Mouse (Mus musculus) MEL (cell line): ENCODE results near the gene Golga2. TPM values are rescaled to one million over a fixed set of nuclear protein-coding genes. Genes with fewer than 3 reads are reported as not detected.

Experiments
- DNase-seq: peaks from one replicate; pipeline ENCODE4 v3.0.0; 2011; ENCODE audit warnings: low read depth, low spot score
- H3K27ac ChIP-seq: 2 replicates; pipeline ENCODE4 v1.5.1; 2012; ENCODE audit warnings: low read depth, mild to moderate bottlenecking, control low read depth, low read length, moderate library complexity; ENCODE audit not compliant: control insufficient read depth
- H3K27me3 ChIP-seq, 2 experiments: fragments of 150-350 bp in 1 of 2; sonication (generic) in 1 of 2; 2 replicates each; pipeline ENCODE4 v1.6.1; 2012; ENCODE audit warnings: low read length in 2 of 2, mild to moderate bottlenecking in 2 of 2, improper control_type of control experiment in 1 of 2, moderate library complexity in 1 of 2; ENCODE audit not compliant: insufficient read depth in 2 of 2, control insufficient read depth in 1 of 2
- H3K36me3 ChIP-seq, 2 experiments: 2 replicates each; pipeline ENCODE4 v1.6.1; 2012 to 2014; ENCODE audit warnings: low read length in 2 of 2, improper control_type of control experiment in 1 of 2, inconsistent platforms in 1 of 2, mild to moderate bottlenecking in 1 of 2; ENCODE audit not compliant: insufficient read depth in 2 of 2, control insufficient read depth in 1 of 2
- H3K4me1 ChIP-seq, 2 experiments: fragments of 150-350 bp in 1 of 2; sonication (generic) in 1 of 2; 2 replicates each; pipeline ENCODE4 v1.6.1; 2012; ENCODE audit warnings: low read length in 2 of 2, improper control_type of control experiment in 1 of 2, mild to moderate bottlenecking in 1 of 2; ENCODE audit not compliant: insufficient read depth in 2 of 2, control insufficient read depth in 1 of 2
- H3K4me3 ChIP-seq, 2 experiments: fragments of 150-350 bp in 1 of 2; sonication (generic) in 1 of 2; 2 replicates each; pipeline ENCODE4 v1.5.1; 2012; ENCODE audit warnings: low read depth in 2 of 2, low read length in 2 of 2, mild to moderate bottlenecking in 2 of 2, moderate library complexity in 2 of 2, control low read depth in 1 of 2, improper control_type of control experiment in 1 of 2; ENCODE audit not compliant: control insufficient read depth in 1 of 2, insufficient read depth in 1 of 2
- H3K79me2 ChIP-seq: 2 replicates; pipeline ENCODE4 v1.6.1; 2012; ENCODE audit warnings: mild to moderate bottlenecking, low read length, moderate library complexity; ENCODE audit not compliant: control insufficient read depth, poor library complexity, insufficient read depth
- H3K9ac ChIP-seq: 2 replicates; pipeline ENCODE4 v1.6.1; 2012; ENCODE audit warnings: low read depth, mild to moderate bottlenecking, control low read depth, low read length, moderate library complexity; ENCODE audit not compliant: control insufficient read depth, poor library complexity, severe bottlenecking
- H3K9me3 ChIP-seq: fragments of 150-350 bp; sonication (generic); replicated peaks from 2 replicates; pipeline ENCODE4 v1.6.1; 2012; ENCODE audit warnings: mild to moderate bottlenecking, low read length, improper control_type of control experiment, moderate library complexity; ENCODE audit not compliant: insufficient read depth
- BHLHE40 ChIP-seq: IDR thresholded peaks from 2 replicates; pipeline ENCODE4 v1.6.1; 2012; ENCODE audit warnings: low read depth, mild to moderate bottlenecking, inconsistent platforms, low read length, improper control_type of control experiment, borderline replicate concordance
- CHD1 ChIP-seq: IDR thresholded peaks from 2 replicates; pipeline ENCODE4 v1.6.1; 2012; ENCODE audit warnings: low read depth, mild to moderate bottlenecking, inconsistent platforms, low read length, improper control_type of control experiment
- CHD2 ChIP-seq: IDR thresholded peaks from 2 replicates; pipeline ENCODE4 v1.6.1; 2011; ENCODE audit warnings: low read length, improper control_type of control experiment
- CTCF ChIP-seq, 3 experiments: IDR thresholded peaks in 2 of 3; conservative IDR thresholded peaks in 1 of 3; 2 replicates each; pipeline ENCODE4 v1.5.1; 2011 to 2012; ENCODE audit warnings: low read length in 3 of 3, low read depth in 2 of 3, mild to moderate bottlenecking in 2 of 3, improper control_type of control experiment in 1 of 3, inconsistent platforms in 1 of 3, mixed read lengths in 1 of 3, moderate library complexity in 1 of 3; ENCODE audit not compliant: control insufficient read depth in 1 of 3, insufficient read depth in 1 of 3, poor library complexity in 1 of 3, severe bottlenecking in 1 of 3
- ELF1 ChIP-seq: IDR thresholded peaks from 2 replicates; pipeline ENCODE4 v1.6.1; 2014; ENCODE audit warnings: low read depth, mild to moderate bottlenecking, inconsistent platforms, low read length, improper control_type of control experiment, moderate library complexity
- EP300 ChIP-seq, 2 experiments: IDR thresholded peaks; 2 replicates each; pipeline ENCODE4 v1.6.1; 2011; ENCODE audit warnings: improper control_type of control experiment in 2 of 2, low read length in 2 of 2, low read depth in 1 of 2, mild to moderate bottlenecking in 1 of 2
- GABPA ChIP-seq: IDR thresholded peaks from 2 replicates; pipeline ENCODE4 v1.6.1; 2012; ENCODE audit warnings: low read depth, mild to moderate bottlenecking, inconsistent platforms, low read length, improper control_type of control experiment, moderate library complexity
- GATA1 ChIP-seq: IDR thresholded peaks from 2 replicates; pipeline ENCODE4 v1.6.1; 2011; ENCODE audit warnings: low read depth, low read length, improper control_type of control experiment
- HCFC1 ChIP-seq: IDR thresholded peaks from 2 replicates; pipeline ENCODE4 v1.6.1; 2012; ENCODE audit warnings: low read depth, mild to moderate bottlenecking, inconsistent platforms, low read length, improper control_type of control experiment, moderate library complexity
- JUND ChIP-seq: IDR thresholded peaks from 2 replicates; pipeline ENCODE4 v1.6.1; 2011; ENCODE audit warnings: low read depth, mild to moderate bottlenecking, improper control_type of control experiment, low read length
- KAT2A ChIP-seq: conservative IDR thresholded peaks from 2 replicates; pipeline ENCODE4 v1.6.1; 2012; ENCODE audit warnings: low read depth, low read length, improper control_type of control experiment, inconsistent platforms
- MAFK ChIP-seq: IDR thresholded peaks from 2 replicates; pipeline ENCODE4 v1.6.1; 2011; ENCODE audit warnings: low read depth, mild to moderate bottlenecking, low read length, improper control_type of control experiment, borderline replicate concordance
- MAX ChIP-seq: IDR thresholded peaks from 2 replicates; pipeline ENCODE4 v1.6.1; 2011; ENCODE audit warnings: low read length, improper control_type of control experiment
- MAZ ChIP-seq: IDR thresholded peaks from 2 replicates; pipeline ENCODE4 v1.6.1; 2012; ENCODE audit warnings: low read depth, mild to moderate bottlenecking, inconsistent platforms, low read length, improper control_type of control experiment
- MEF2A ChIP-seq: IDR thresholded peaks from 2 replicates; pipeline ENCODE4 v1.6.1; 2014; ENCODE audit warnings: low read depth, mild to moderate bottlenecking, inconsistent platforms, low read length, improper control_type of control experiment; ENCODE audit not compliant: poor library complexity, insufficient replicate concordance, severe bottlenecking; ENCODE audit errors: extremely low read depth
- MYB ChIP-seq: IDR thresholded peaks from 2 replicates; pipeline ENCODE4 v1.6.1; 2011; ENCODE audit warnings: mild to moderate bottlenecking, low read depth, low read length, improper control_type of control experiment
- MYC ChIP-seq: IDR thresholded peaks from 2 replicates; pipeline ENCODE4 v1.6.1; 2011; ENCODE audit warnings: low read depth, mild to moderate bottlenecking, low read length, improper control_type of control experiment, moderate library complexity
- NELFE ChIP-seq: IDR thresholded peaks from 2 replicates; pipeline ENCODE4 v1.6.1; 2011; ENCODE audit warnings: low read depth, low read length, improper control_type of control experiment
- POLR2A ChIP-seq, 2 experiments: IDR thresholded peaks; 2 replicates each; pipeline ENCODE4 v1.6.1; 2011 to 2012; ENCODE audit warnings: low read length in 2 of 2, mild to moderate bottlenecking in 2 of 2, control low read depth in 1 of 2, improper control_type of control experiment in 1 of 2, low read depth in 1 of 2, moderate library complexity in 1 of 2; ENCODE audit not compliant: control insufficient read depth in 1 of 2, insufficient read depth in 1 of 2, poor library complexity in 1 of 2
- POLR2AphosphoS2 ChIP-seq: IDR thresholded peaks from 2 replicates; pipeline ENCODE4 v1.6.1; 2011; ENCODE audit warnings: low read length, improper control_type of control experiment
- POLR2AphosphoS5 ChIP-seq: IDR thresholded peaks from 2 replicates; pipeline ENCODE4 v1.6.1; 2012; ENCODE audit warnings: low read depth, borderline replicate concordance, mild to moderate bottlenecking, inconsistent platforms, low read length, moderate library complexity, mixed read lengths
- RCOR1 ChIP-seq: IDR thresholded peaks from 2 replicates; pipeline ENCODE4 v1.6.1; 2012; ENCODE audit warnings: low read depth, mild to moderate bottlenecking, inconsistent platforms, low read length, improper control_type of control experiment
- SMC3 ChIP-seq: IDR thresholded peaks from 2 replicates; pipeline ENCODE4 v1.6.1; 2011; ENCODE audit warnings: low read depth, low read length, improper control_type of control experiment
- TAL1 ChIP-seq: IDR thresholded peaks from 2 replicates; pipeline ENCODE4 v1.6.1; 2012; ENCODE audit warnings: mild to moderate bottlenecking, inconsistent platforms, low read length, moderate library complexity, mixed read lengths
- TBP ChIP-seq: IDR thresholded peaks from 2 replicates; pipeline ENCODE4 v1.8.0; 2011; ENCODE audit warnings: low read depth, low read length, improper control_type of control experiment
- TCF12 ChIP-seq: IDR thresholded peaks from 2 replicates; pipeline ENCODE4 v1.6.1; 2014; ENCODE audit warnings: low read depth, mild to moderate bottlenecking, inconsistent platforms, low read length, improper control_type of control experiment, moderate library complexity
- USF1 ChIP-seq: IDR thresholded peaks from 2 replicates; pipeline ENCODE4 v1.6.1; 2014; ENCODE audit warnings: low read depth, mild to moderate bottlenecking, inconsistent platforms, low read length, improper control_type of control experiment, moderate library complexity
- USF2 ChIP-seq, 2 experiments: IDR thresholded peaks; 2 replicates each; pipeline ENCODE4 v1.6.1; 2011 to 2012; ENCODE audit warnings: improper control_type of control experiment in 2 of 2, low read length in 2 of 2, borderline replicate concordance in 1 of 2, inconsistent platforms in 1 of 2, low read depth in 1 of 2, mild to moderate bottlenecking in 1 of 2; ENCODE audit not compliant: insufficient read depth in 1 of 2
- polyA plus RNA-seq, 2 experiments: library from polyadenylated mRNA; stranded (reverse) in 1 of 2; unstranded in 1 of 2; fragments of >175 nt in 1 of 2; fragments of >200 nt in 1 of 2; gene quantifications; 2 replicates each; pipeline versions ENCODE4 v1.2.1 to v1.2.4; 2012; ENCODE audit warnings: low replicate concordance in 2 of 2, low read depth in 1 of 2; ENCODE audit not compliant: insufficient read length in 2 of 2, insufficient read depth in 1 of 2, missing spikeins in 1 of 2
- total RNA-seq: library from RNA; depleted of rRNA; stranded (reverse); fragments of 300-350 nt; gene quantifications from 2 replicates; pipeline ENCODE4 v1.2.3, GENCODE M21; 2012

Gene Golga2
- total and polyA plus RNA-seq, 3 experiments, result 20.3 to 38.6 TPM; not detected in 1

GRCm38 (mm10) chr2:32258887-32259533 lies 28.2 kb upstream of the Golga2 start:
- peaks cover 14% of the 10 kb centered on the region for H3K79me2 ChIP-seq
- TF ChIP-seq POLR2AphosphoS2, result no peak
- TF ChIP-seq POLR2A (IDR thresholded peaks at IDR 0.05; ENCODE audit: control insufficient read depth in 1 of 2, insufficient read depth in 1 of 2, low read depth in 1 of 2, low read length in 2 of 2, poor library complexity in 1 of 2), result no peak
- no peak for TF ChIP-seq GATA1
- no peak for TF ChIP-seq TAL1
- no peak for TF ChIP-seq MAZ
- H3K9me3 ChIP-seq, result no peaks in the 10 kb centered on the region
- no peaks in the 10 kb centered on the region for H3K27me3 ChIP-seq
- peaks cover 0 to 5% of the 10 kb centered on the region in 2 experiments; a peak in 1 of 4 replicates for H3K4me1 ChIP-seq
- DNase-seq, result no peak
- H3K27ac ChIP-seq, result no peak overlapping the region; the same call in 1 of the 2 replicates
- H3K4me3 ChIP-seq, result peak overlapping the region; percentile 81 to 95
- H3K9ac ChIP-seq, result peak overlapping the region; percentile 87
- peaks cover 4% of the 10 kb centered on the region in 2 experiments; a peak in 2 of 4 replicates for H3K36me3 ChIP-seq

DNA sequence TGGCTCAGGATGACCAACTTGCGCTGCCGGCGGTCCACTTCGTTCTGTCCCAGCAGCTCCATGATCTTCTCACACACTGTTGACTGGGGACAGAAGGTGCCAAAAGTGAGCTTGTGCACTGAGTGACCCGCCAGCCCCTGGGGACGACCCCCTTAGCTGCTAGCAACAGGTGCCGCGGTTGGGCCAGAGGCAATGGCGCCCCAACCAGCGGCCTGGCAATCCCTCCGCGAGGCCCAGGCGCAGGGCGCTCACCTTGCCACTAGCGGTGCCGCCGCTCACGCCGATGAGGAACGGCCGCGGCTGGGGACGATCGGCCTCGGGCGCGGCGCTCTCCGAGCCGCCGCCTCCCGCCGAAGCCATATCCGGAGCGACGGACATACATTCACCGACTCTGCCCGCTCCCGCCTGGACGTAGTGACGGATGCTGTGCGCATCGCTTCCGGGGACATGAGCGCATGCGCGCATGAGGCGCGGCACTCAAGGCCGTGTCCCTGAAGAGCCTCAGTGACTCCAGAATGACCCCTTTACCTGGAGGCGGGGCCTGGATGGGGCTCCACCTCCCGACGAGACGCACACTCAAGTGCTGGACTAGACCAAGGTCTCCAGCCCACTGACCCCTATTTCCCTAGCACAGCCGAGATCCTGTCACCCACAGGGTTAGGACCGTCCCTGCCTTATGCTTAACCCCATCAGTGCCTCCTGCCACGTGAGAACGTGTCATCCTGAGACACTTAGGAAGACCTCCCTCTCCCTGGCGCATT lies 27.3 kb upstream of the Golga2 start, which contains the start of gene Uck1:
Gene Uck1, minus strand, starts transcription at position 503 of the 761 bp plus-strand sequence.
- Histone ChIP-seq H3K4me3 (peak within 1 kb of the TSS; percentile 81 to 95), H3K27ac (peak within 1 kb of the TSS; percentile 51), H3K79me2 (peaks cover 14% of the 10 kb centered on the region)
- TF ChIP-seq MYC (peak; percentile 73), JUND (no peak), NELFE (peak; percentile 87), BHLHE40 (no peak), RCOR1 (no peak), POLR2AphosphoS5 (no peak), CHD2 (no peak), HCFC1 (peak; percentile 81), MAX (peak; percentile 47; the same call in 1 of the 2 replicates), USF2 (IDR thresholded peaks at IDR 0.05; ENCODE audit: borderline replicate concordance in 1 of 2, insufficient read depth in 1 of 2, low read depth in 1 of 2, low read length in 2 of 2) (no peak), TBP (peak; percentile 58; the same call in 1 of the 2 replicates), TCF12 (0 out of 2 replicates have a peak, but pooled peaks have one; percentile 24), TAL1 (no peak), EP300 (IDR thresholded peaks at IDR 0.05; ENCODE audit: low read depth in 1 of 2, low read length in 2 of 2) (no peak), POLR2A (IDR thresholded peaks at IDR 0.05; ENCODE audit: control insufficient read depth in 1 of 2, insufficient read depth in 1 of 2, low read depth in 1 of 2, low read length in 2 of 2, poor library complexity in 1 of 2) (peak; percentile 88 to 93), MEF2A (no peak), USF1 (peak; percentile 41; the same call in 1 of the 2 replicates), MAZ (no peak), CHD1 (no peak), SMC3 (no peak), ELF1 (peak; percentile 74), KAT2A (peak; percentile 46; the same call in 1 of the 2 replicates), MAFK (no peak), CTCF (IDR thresholded peaks at IDR 0.05 in 2 of 3, conservative IDR thresholded peaks at IDR 0.05 in 1 of 3; ENCODE audit: control insufficient read depth in 1 of 3, insufficient read depth in 1 of 3, low read depth in 2 of 3, low read length in 3 of 3, poor library complexity in 1 of 3, severe bottlenecking in 1 of 3) (no peak), GATA1 (no peak), MYB (no peak), GABPA (no peak)

More for the DNA sequence above, 27.3 kb upstream of the Golga2 start, which contains the start of gene Uck1:
- Histone ChIP-seq H3K27me3 (no peaks in the 10 kb centered on the region), H3K4me1 (peaks cover 0 to 5% of the 10 kb centered on the region in 2 experiments; a peak in 1 of 4 replicates), H3K9ac (peak within 1 kb of the TSS; percentile 87), H3K36me3 (peaks cover 2 to 4% of the 10 kb centered on the region in 2 experiments; a peak in 2 of 4 replicates), H3K9me3 (no peaks in the 10 kb centered on the region)
- DNase-seq, result peak; percentile 97
